In the genomic region with DNA sequence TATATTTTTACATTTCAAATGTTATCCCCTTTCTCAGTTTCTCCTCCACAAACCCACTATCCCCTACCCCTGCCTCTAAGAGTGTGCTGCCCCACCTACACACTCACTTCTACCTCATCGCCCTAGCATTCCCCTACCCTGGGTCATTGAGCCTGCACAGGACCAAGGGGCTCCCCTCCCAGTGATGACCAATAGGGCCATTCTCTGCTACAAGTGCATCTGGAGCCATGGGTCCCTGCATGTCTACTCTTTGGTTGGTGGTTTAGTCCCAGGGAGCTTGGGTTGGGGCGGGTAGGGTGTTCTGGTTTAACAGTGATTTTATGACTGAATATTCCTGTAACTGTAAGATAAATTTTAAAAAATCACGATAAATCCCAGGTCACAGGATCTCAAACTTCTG, we compare ENCODE assay signal across 8 mouse cellular contexts. TPM values are rescaled to one million over a fixed set of nuclear protein-coding genes. Genes with fewer than 3 reads are reported as not detected.
A peak's percentile ranks its signal among the peaks of the same experiment; 100 is the strongest.
DNase-seq lines count a peak whose midpoint lies in the region; ATAC-seq and TF ChIP-seq lines count a peak whose summit lies in the region.

No protein-coding gene starts in this region.

- H3K4me3 ChIP-seq in forebrain, embryonic 15.5 days = peak overlapping the region; percentile 85
- H3K4me3 ChIP-seq in liver, embryonic 11.5 days (ENCODE audit: low read depth, low read length) = peak overlapping the region; percentile 60
- H3K4me3 ChIP-seq in stomach, postnatal 0 days (ENCODE audit: low read depth, low read length) = peak overlapping the region; percentile 65

- no peaks in the 10 kb centered on the region for H3K27me3 ChIP-seq in forebrain, embryonic 15.5 days
- no peaks in the 10 kb centered on the region for H3K27me3 ChIP-seq in liver, embryonic 11.5 days (replicated peaks; ENCODE audit: control insufficient read depth, insufficient read depth, low read length)
- H3K27me3 ChIP-seq in stomach, postnatal 0 days (ENCODE audit: control insufficient read depth, insufficient read depth, low read length) = no peaks in the 10 kb centered on the region

- no peaks in the 10 kb centered on the region for H3K9me3 ChIP-seq in forebrain, embryonic 15.5 days
- no peaks in the 10 kb centered on the region for H3K9me3 ChIP-seq in liver, embryonic 11.5 days (ENCODE audit: control insufficient read depth, low read length)
- H3K9me3 ChIP-seq in stomach, postnatal 0 days (ENCODE audit: control insufficient read depth, low read length) = no peaks in the 10 kb centered on the region

- peak overlapping the region; percentile 67 for H3K27ac ChIP-seq in forebrain, embryonic 15.5 days (replicated peaks)
- H3K27ac ChIP-seq in liver, embryonic 11.5 days (ENCODE audit: low read depth, low read length) = no peak overlapping the region
- H3K27ac ChIP-seq in stomach, postnatal 0 days (replicated peaks) = no peak overlapping the region

- peak; percentile 4 to 11 for DNase-seq in layer of hippocampus, postnatal 10 days (ENCODE audit: low spot score in 2 of 2)
- DNase-seq in layer of hippocampus, adult 9-10 months (ENCODE audit: low spot score) = no peak
- DNase-seq in ZHBTc4 (ENCODE audit: low read depth, low spot score) = peak; percentile 19
- no peak for DNase-seq in liver, embryonic 11.5 days (ENCODE audit: low spot score)
- no peak for DNase-seq in stomach, postnatal 0 days (ENCODE audit: low spot score)
- no peak for DNase-seq in cerebellum, adult 11-12 months
- no peak for DNase-seq in gastrocnemius, postnatal 14 days

- H3K36me3 ChIP-seq in forebrain, embryonic 15.5 days = peaks cover 6% of the 10 kb centered on the region; the same call in 1 of the 2 replicates
- H3K36me3 ChIP-seq in liver, embryonic 11.5 days (ENCODE audit: control insufficient read depth, insufficient read depth, low read length) = no peaks in the 10 kb centered on the region
- H3K36me3 ChIP-seq in stomach, postnatal 0 days (ENCODE audit: control insufficient read depth, insufficient read depth, low read length) = no peaks in the 10 kb centered on the region

- intact Hi-C loops in gastrocnemius, postnatal 14 days (cut with DNase I; ENCODE audit: low total_unique reads) = no loop called here

- TF ChIP-seq EP300 in stomach, postnatal 0 days (optimal IDR thresholded peaks at IDR 0.05) = no peak

- peaks cover 9% of the 10 kb centered on the region for H3K4me1 ChIP-seq in forebrain, embryonic 15.5 days
- no peaks in the 10 kb centered on the region for H3K4me1 ChIP-seq in liver, embryonic 11.5 days (replicated peaks; ENCODE audit: control insufficient read depth, insufficient read depth, low read length)
- H3K4me1 ChIP-seq in stomach, postnatal 0 days (replicated peaks; ENCODE audit: control insufficient read depth, insufficient read depth) = no peaks in the 10 kb centered on the region

- H3K9ac ChIP-seq in forebrain, embryonic 15.5 days (replicated peaks) = peak overlapping the region; percentile 84
- H3K9ac ChIP-seq in liver, embryonic 11.5 days (ENCODE audit: low read depth, low read length) = peak overlapping the region; percentile 66
- H3K9ac ChIP-seq in stomach, postnatal 0 days (ENCODE audit: low read length) = peak overlapping the region; percentile 71

- TF ChIP-seq CTCF in stomach, postnatal 0 days (IDR thresholded peaks at IDR 0.05; ENCODE audit: low read depth) = no peak

- peak; percentile 80 for ATAC-seq in forebrain, embryonic 15.5 days (replicated peaks)
- peak; percentile 53 for ATAC-seq in liver, embryonic 11.5 days (replicated peaks; ENCODE audit: low FRiP score)
- peak; percentile 60; the same call in 1 of the 2 replicates for ATAC-seq in stomach, postnatal 0 days (ENCODE audit: low FRiP score, low TSS enrichment)

- WGBS in forebrain, embryonic 15.5 days = 6% methylated on average over 3 of the region's 3 CpGs
- 13% methylated on average over 3 of the region's 3 CpGs for WGBS in liver, embryonic 11.5 days
- WGBS in stomach, postnatal 0 days = 2% methylated on average over 3 of the region's 3 CpGs

- H3K4me2 ChIP-seq in forebrain, embryonic 15.5 days (replicated peaks) = peak overlapping the region; percentile 76
- H3K4me2 ChIP-seq in liver, embryonic 11.5 days = peak overlapping the region; percentile 69
- peak overlapping the region; percentile 64 for H3K4me2 ChIP-seq in stomach, postnatal 0 days (replicated peaks; ENCODE audit: low read depth)

RNA-seq across cellular contexts. Expression of gene Zfp995, which starts 0.7 kb away (rescaled TPM):
- total RNA-seq in layer of hippocampus, postnatal 10 days (2021) = 1 to 10 TPM; 5.4 to 5.7 TPM
- polyA plus RNA-seq in forebrain, embryonic 15.5 days (2015; fragmentation: Nextera tagmentation; extraction: Ambion mirVana) = 13.9 and 15.2 TPM in 2 replicates
- 3.2 and 4.3 TPM in 2 replicates for polyA plus RNA-seq in liver, embryonic 11.5 days (2014; fragmentation: Nextera tagmentation; extraction: Ambion mirVana)
- polyA plus RNA-seq in stomach, postnatal 0 days (2015; fragmentation: Nextera tagmentation; extraction: Ambion mirVana) = 6.6 and 7.0 TPM in 2 replicates
- 1 to 10 TPM; 1.1 to 1.2 TPM for total RNA-seq in gastrocnemius, postnatal 14 days (2021)

RNA-seq across cellular contexts. Expression of gene Zfp942, which starts 53.2 kb away (rescaled TPM):
- total RNA-seq in layer of hippocampus, postnatal 10 days (2021) = 10 to 100 TPM; 19.1 to 20.6 TPM
- polyA plus RNA-seq in forebrain, embryonic 15.5 days (2015; fragmentation: Nextera tagmentation; extraction: Ambion mirVana) = 23.2 and 23.5 TPM in 2 replicates
- polyA plus RNA-seq in liver, embryonic 11.5 days (2014; fragmentation: Nextera tagmentation; extraction: Ambion mirVana) = 20.0 and 21.5 TPM in 2 replicates
- polyA plus RNA-seq in stomach, postnatal 0 days (2015; fragmentation: Nextera tagmentation; extraction: Ambion mirVana) = 9.6 and 10.2 TPM in 2 replicates
- total RNA-seq in gastrocnemius, postnatal 14 days (2021) = 1 to 10 TPM; 4.6 to 4.8 TPM

RNA-seq across cellular contexts. Expression of gene Zfp943, which starts 53.3 kb away (rescaled TPM):
- 10 to 100 TPM; 17.8 to 19.9 TPM for total RNA-seq in layer of hippocampus, postnatal 10 days (2021)
- polyA plus RNA-seq in forebrain, embryonic 15.5 days (2015; fragmentation: Nextera tagmentation; extraction: Ambion mirVana) = 20.7 and 23.2 TPM in 2 replicates
- 12.6 and 12.8 TPM in 2 replicates for polyA plus RNA-seq in liver, embryonic 11.5 days (2014; fragmentation: Nextera tagmentation; extraction: Ambion mirVana)
- 11.0 and 12.2 TPM in 2 replicates for polyA plus RNA-seq in stomach, postnatal 0 days (2015; fragmentation: Nextera tagmentation; extraction: Ambion mirVana)
- 10 to 100 TPM; 13.2 to 14.7 TPM for total RNA-seq in gastrocnemius, postnatal 14 days (2021)

Comparison
In these comparisons a context has a peak if more than half of its experiments do, and no peak if none do; other contexts are left out.
1. DNase-seq: peak in layer of hippocampus, postnatal 10 days (2 of 2) and ZHBTc4 (single experiment); none in layer of hippocampus, adult 9-10 months (single experiment), liver, embryonic 11.5 days (single experiment), stomach, postnatal 0 days (single experiment), cerebellum, adult 11-12 months (single experiment) and gastrocnemius, postnatal 14 days (single experiment).
2. Peak in every context shown above with its lines, with median percentiles within 50 percentile points of each other: ATAC-seq, H3K4me2 ChIP-seq, H3K4me3 ChIP-seq and H3K9ac ChIP-seq.